Mouse (Mus musculus) hindbrain, embryonic 14.5 days (tissue): ENCODE measurements at regions not wholly inside any gene's neighbourhood (a gene's known extent, or its start where the extent isn't known, plus 50 kb on each side); places are given as distances from the start of the nearest gene placed in this dataset.
A peak's percentile ranks its signal among the peaks of the same experiment; 100 is the strongest.
"Not testable (repeated sequence)": the region's sequence is repeated elsewhere in the genome, so short reads cannot be mapped to it uniquely, and the experiment has no call there.

Experiments used
- ATAC-seq: fragments of 200-750 bp; cut with Nextera tagmentation; 2 replicates; pipeline ENCODE4 v1.8.0; 2017; ENCODE audit warnings: moderate number of reproducible peaks, mild to moderate bottlenecking, moderate TSS enrichment, moderate library complexity; ENCODE audit not compliant: low FRiP score
- DNase-seq: peaks from one replicate; pipeline ENCODE4 v3.0.0-alpha.2; 2015; ENCODE audit warnings: low spot score
- H3K27ac ChIP-seq: fragments of 300-500 bp; sonication (generic); 2 replicates; pipeline ENCODE4 v1.5.1; 2014; ENCODE audit warnings: mild to moderate bottlenecking, moderate library complexity
- H3K27me3 ChIP-seq: fragments of 300-500 bp; sonication (generic); 2 replicates; pipeline ENCODE4 v1.6.1; 2014; ENCODE audit warnings: mild to moderate bottlenecking, low read length, mixed read lengths; ENCODE audit not compliant: control insufficient read depth, insufficient read depth
- H3K36me3 ChIP-seq: fragments of 300-500 bp; sonication (generic); replicated peaks from 2 replicates; pipeline ENCODE4 v1.6.1; 2014; ENCODE audit not compliant: control insufficient read depth, insufficient read depth
- H3K4me1 ChIP-seq: fragments of 300-500 bp; sonication (generic); replicated peaks from 2 replicates; pipeline ENCODE4 v1.6.1; 2014; ENCODE audit warnings: antibody characterized with exemption, low read length, mixed read lengths; ENCODE audit not compliant: control insufficient read depth, insufficient read depth
- H3K4me2 ChIP-seq: fragments of 300-500 bp; sonication (generic); replicated peaks from 2 replicates; pipeline ENCODE4 v1.6.1; 2014; ENCODE audit warnings: mild to moderate bottlenecking, moderate library complexity
- H3K4me3 ChIP-seq: fragments of 300-500 bp; sonication (generic); replicated peaks from 2 replicates; pipeline ENCODE4 v1.5.1; 2014; ENCODE audit warnings: mild to moderate bottlenecking, low read length
- H3K9ac ChIP-seq: fragments of 300-500 bp; sonication (generic); 2 replicates; pipeline ENCODE4 v1.6.1; 2014
- H3K9me3 ChIP-seq: fragments of 300-500 bp; sonication (generic); 2 replicates; pipeline ENCODE4 v1.6.1; 2016; ENCODE audit warnings: low read length; ENCODE audit not compliant: control insufficient read depth
- WGBS: fragments of 180-500 bp; shearing (Covaris S2); extraction: QIAGEN DNeasy Blood & Tissue Kit; methylation state at CpG from one replicate; pipeline ENCODE4 v1.1.7; 2014; 5-methylcytosine and 5-hydroxymethylcytosine counted together

DNA sequence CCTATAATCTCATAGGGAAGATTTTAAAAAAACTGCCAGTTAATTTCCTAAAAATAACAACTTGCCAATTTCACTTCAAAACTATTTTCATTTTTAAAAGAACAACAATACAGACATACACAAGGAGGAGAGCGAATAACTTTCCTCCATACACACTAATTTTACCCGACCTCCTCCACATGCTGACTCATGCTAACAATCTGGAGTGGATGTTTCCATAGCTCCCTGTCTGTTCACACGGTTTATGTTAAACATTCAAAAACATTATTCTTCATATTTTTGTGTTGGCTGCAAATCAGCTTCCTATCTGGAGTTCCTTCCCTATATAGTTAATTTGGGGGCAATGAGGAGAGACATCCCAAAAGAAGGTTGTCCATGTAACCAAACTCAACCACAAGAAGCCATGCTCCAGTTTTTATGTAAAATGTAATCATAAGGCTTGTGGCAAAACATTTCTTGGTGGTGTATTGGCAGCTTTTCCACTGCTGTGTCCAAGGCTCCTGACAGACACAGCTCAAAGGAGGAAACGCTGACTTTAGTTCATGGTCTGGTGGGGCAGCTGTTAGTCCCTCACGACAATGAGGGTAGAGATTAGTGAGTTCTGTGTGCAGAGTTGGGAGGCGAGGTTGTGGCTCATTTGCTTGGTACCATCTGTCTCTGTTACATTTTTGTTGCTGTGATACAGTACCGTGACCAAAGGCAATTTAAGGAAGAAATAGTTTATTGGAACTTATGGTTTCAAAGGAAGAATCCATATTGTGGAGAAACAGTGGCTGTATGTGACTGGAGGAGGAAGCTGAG lies 203.1 kb upstream of the Tmc3 start:
- Histone ChIP-seq H3K4me2 (peak overlapping the region; percentile 34; the same call in 1 of the 2 replicates), H3K36me3 (no peaks in the 10 kb centered on the region), H3K4me3 (no peak overlapping the region), H3K9ac (no peak overlapping the region), H3K27ac (no peak overlapping the region), H3K27me3 (no peaks in the 10 kb centered on the region), H3K9me3 (no peaks in the 10 kb centered on the region), H3K4me1 (peaks cover 16% of the 10 kb centered on the region)
- ATAC-seq = no peak
- 63% methylated on average over 7 of the region's 7 CpGs for WGBS
- no peak for DNase-seq

DNA sequence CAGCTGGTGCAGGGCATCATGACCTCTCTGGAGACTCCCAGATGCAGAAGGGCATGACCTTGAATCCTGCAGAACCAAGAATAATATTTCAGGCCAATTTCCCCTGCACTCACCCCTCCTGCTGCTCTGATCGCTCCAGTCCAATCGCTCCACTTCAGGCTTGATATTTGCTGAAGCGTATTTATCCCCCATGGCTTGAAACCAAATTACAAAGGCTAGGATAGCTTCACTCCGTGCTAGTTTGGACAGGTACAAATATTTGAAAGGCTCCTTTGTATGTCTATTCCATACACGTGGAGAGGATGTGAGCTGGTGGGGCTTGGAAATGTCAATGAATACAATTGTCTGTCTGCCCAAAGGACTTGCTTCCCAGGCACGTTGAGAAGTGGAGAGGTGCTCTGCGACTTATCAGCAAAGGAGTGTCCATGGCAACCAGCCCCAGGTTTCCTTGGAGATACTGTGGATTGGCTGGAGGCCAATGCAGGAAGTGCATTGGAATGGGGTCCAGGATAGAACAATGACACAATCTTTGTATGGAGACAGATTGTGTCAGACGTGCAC lies 201.8 kb upstream of the Tmc3 start:
- no peaks in the 10 kb centered on the region for H3K36me3 ChIP-seq
- 4% methylated on average over 8 of the region's 8 CpGs for WGBS
- no peaks in the 10 kb centered on the region for H3K9me3 ChIP-seq
- no peak overlapping the region for H3K9ac ChIP-seq
- DNase-seq (peak; percentile 75), ATAC-seq (peak; percentile 95)
- H3K4me2 ChIP-seq = peak overlapping the region; percentile 34
- H3K27me3 ChIP-seq = no peaks in the 10 kb centered on the region
- H3K4me1 ChIP-seq = peaks cover 16% of the 10 kb centered on the region
- H3K4me3 ChIP-seq = no peak overlapping the region
- peak overlapping the region; percentile 76 for H3K27ac ChIP-seq

DNA sequence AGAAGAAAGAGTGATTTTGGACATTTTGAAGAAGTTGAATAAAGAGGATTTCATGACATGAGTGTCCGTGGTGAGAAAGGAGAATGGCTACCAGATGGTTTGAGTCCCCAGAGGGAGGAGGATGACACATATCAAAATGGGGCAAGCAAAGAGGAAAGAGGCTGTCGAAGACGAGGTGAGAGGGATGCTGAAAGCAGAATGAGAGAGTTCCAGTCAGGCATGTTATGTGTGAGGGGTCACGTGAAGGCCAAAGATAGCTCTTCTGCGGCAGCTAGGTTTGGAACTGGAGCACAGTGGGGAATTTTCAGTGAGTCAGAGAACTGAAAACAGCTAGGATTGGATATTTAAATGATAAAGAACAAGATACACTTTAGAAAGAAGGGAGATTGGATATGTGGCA lies 193.3 kb upstream of the Tmc3 start:
- no peak for ATAC-seq
- no peaks in the 10 kb centered on the region for H3K9me3 ChIP-seq
- no peaks in the 10 kb centered on the region for H3K36me3 ChIP-seq
- 64% methylated on average over 5 of the region's 5 CpGs for WGBS
- H3K4me1 ChIP-seq = no peaks in the 10 kb centered on the region
- no peak overlapping the region for H3K4me3 ChIP-seq
- H3K4me2 ChIP-seq = no peak overlapping the region
- no peak overlapping the region for H3K27ac ChIP-seq
- DNase-seq = no peak
- H3K27me3 ChIP-seq = no peaks in the 10 kb centered on the region
- no peak overlapping the region for H3K9ac ChIP-seq

DNA sequence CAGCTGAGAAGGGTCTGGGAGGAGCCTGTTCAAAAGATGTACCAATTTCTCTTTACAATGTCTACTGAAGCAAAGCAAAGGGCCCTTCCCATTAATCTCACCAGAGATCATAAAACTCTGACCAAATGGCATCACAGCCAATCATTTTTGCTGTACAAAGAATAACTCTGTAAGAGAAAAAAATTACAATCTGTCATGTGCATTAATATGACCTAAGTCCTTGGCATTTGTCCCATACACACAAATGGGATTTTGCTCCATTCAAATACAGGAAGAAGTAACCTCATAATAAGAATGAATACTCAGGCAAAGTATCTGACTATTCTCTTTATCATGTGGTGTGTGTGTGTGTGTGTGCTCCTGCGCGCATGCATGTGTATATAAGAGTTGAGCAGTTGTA lies 192.5 kb upstream of the Tmc3 start:
- ATAC-seq = no peak
- Histone ChIP-seq H3K27ac (no peak overlapping the region), H3K4me1 (no peaks in the 10 kb centered on the region), H3K27me3 (no peaks in the 10 kb centered on the region), H3K9ac (no peak overlapping the region), H3K4me2 (no peak overlapping the region), H3K4me3 (no peak overlapping the region), H3K9me3 (no peaks in the 10 kb centered on the region), H3K36me3 (no peaks in the 10 kb centered on the region)
- 96% methylated on average over 2 of the region's 2 CpGs for WGBS
- no peak for DNase-seq

DNA sequence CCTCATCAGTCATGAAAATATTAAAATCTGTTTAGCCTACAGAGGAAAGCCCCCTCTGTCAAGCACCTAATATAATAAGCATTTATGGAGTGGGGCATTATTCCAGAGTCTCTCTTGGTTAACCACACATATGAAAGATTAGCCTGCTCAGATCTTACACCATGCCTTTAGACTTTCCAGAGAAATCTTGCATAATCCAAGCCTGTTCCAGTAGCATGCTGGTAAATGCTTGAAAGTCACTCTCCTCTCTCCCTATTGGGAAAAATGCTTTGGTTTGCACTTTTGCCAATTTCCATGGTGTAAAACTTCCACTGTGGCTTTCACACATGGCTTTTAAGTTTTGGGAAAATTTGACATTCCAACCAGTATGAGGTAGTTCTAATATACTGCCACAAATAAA lies 192.1 kb upstream of the Tmc3 start:
- Histone ChIP-seq H3K4me2 (no peak overlapping the region), H3K4me1 (no peaks in the 10 kb centered on the region), H3K27me3 (no peaks in the 10 kb centered on the region), H3K4me3 (no peak overlapping the region), H3K36me3 (no peaks in the 10 kb centered on the region), H3K9me3 (no peaks in the 10 kb centered on the region), H3K27ac (no peak overlapping the region), H3K9ac (no peak overlapping the region)
- no peak for DNase-seq
- no peak for ATAC-seq

DNA sequence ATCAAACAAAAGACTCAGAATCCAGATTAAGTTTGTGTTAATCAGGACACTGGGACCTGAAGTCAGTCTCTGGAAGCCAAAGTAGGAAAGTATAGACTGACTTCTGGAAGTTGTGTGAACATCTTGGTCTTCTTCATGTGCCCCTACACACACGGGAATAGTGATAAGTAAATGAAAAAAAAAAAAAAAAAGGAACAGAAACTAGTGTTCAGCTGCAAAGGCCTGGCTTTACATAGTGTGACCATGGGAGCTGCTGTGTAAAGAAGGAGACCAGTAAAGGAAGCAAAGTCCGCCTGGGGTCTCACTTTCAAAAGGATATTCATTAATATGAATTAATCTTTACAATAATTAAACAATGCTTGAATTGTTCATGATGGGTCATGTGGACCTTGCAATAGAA lies 190.6 kb upstream of the Tmc3 start:
- Histone ChIP-seq H3K36me3 (no peaks in the 10 kb centered on the region), H3K4me3 (no peak overlapping the region), H3K4me2 (no peak overlapping the region), H3K9ac (no peak overlapping the region), H3K27me3 (no peaks in the 10 kb centered on the region), H3K27ac (no peak overlapping the region), H3K9me3 (no peaks in the 10 kb centered on the region), H3K4me1 (no peaks in the 10 kb centered on the region)
- 47% methylated on average over 2 of the region's 2 CpGs for WGBS
- DNase-seq = no peak
- ATAC-seq = no peak

DNA sequence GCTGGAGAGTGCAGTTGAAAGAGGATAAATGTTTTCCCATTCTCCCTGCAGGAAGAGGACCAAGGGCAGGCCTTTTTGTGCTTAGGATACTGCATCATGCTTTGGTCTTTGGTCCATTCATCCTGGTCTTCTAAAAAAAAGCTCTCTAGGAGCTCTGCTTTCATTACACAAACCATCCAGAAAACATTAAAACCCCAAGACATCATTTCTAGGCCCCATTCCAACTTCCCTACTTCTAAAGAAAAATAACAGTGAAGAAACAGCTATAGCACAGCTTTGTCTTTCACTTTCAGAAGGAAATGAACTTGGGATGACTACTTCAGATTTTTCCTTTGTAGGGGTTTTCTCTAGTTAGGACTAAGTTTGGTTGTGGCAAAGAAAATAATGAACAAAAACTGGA lies 185.1 kb upstream of the Tmc3 start:
- no peak overlapping the region for H3K27ac ChIP-seq
- no peaks in the 10 kb centered on the region for H3K4me1 ChIP-seq
- no peak for ATAC-seq
- no peak overlapping the region for H3K9ac ChIP-seq
- H3K36me3 ChIP-seq = no peaks in the 10 kb centered on the region
- no peak overlapping the region for H3K4me2 ChIP-seq
- no peak overlapping the region for H3K4me3 ChIP-seq
- no peaks in the 10 kb centered on the region for H3K9me3 ChIP-seq
- no peaks in the 10 kb centered on the region for H3K27me3 ChIP-seq
- no peak for DNase-seq

DNA sequence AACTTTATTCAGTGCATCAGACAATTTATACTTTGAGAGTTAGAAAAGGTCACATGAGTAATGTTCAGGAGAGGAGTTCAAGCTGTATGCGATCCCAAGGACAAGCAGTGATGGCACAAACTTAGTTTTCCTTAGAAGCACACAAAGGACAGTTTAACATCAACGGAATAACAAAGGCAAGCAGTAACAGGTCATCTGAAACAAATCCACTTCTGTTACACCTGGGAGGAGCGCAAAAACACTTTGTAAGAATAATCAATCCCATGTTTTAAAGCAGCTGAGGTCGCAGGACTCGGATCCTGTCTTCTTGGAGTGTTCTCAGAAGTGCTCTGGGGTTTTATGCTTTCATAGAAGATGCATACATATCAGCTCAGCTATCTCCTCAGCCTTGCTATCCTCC lies 183.7 kb upstream of the Tmc3 start:
- Histone ChIP-seq H3K4me1 (no peaks in the 10 kb centered on the region), H3K4me2 (no peak overlapping the region), H3K9me3 (no peaks in the 10 kb centered on the region), H3K27me3 (no peaks in the 10 kb centered on the region), H3K4me3 (no peak overlapping the region), H3K36me3 (no peaks in the 10 kb centered on the region), H3K9ac (no peak overlapping the region), H3K27ac (no peak overlapping the region)
- ATAC-seq = no peak
- 80% methylated on average over 5 of the region's 5 CpGs for WGBS
- no peak for DNase-seq

DNA sequence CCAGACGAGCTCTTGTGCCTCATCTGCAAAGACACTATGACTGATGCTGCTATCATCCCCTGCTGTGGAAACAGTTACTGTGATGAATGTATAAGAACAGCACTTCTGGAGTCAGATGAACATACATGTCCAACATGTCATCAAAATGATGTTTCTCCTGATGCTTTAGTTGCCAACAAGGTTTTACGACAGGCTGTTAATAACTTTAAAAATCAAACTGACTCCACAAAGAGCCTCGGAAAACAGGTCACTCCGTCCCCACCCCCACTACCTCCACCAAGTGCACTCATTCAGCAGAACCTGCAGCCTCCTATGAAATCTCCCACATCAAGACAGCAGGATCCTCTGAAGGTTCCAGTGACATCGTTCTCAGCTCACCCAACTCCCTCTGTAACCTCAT lies 172.0 kb upstream of the Tmc3 start:
- not testable (repeated sequence) for H3K27ac ChIP-seq, H3K36me3 ChIP-seq, H3K4me3 ChIP-seq, H3K9me3 ChIP-seq, H3K27me3 ChIP-seq, ATAC-seq, H3K4me2 ChIP-seq, H3K9ac ChIP-seq, DNase-seq, H3K4me1 ChIP-seq
- 90% methylated on average over 5 of the region's 5 CpGs for WGBS
